8 mouse cellular contexts compared by ENCODE assay signal in the genomic region with DNA sequence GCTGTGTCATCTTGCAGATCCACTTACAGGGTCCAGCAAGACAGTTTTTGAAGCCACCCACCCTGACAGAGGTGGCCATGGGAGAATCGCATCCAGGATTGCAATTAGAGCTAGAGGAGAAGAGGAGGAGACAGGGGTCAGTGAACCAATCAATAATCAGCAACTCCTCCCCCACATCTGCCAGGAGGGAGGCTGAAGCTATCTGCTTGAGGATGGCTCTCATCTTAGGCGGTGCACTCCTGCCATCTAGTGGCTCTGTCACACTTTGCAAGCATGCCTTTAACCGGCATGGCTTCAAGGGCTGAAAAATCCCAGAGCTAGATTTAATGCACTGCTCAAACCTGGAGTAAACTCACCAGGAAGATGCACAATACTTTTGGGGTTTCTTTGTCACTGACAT.
DNase-seq lines count a peak whose midpoint lies in the region; ATAC-seq and TF ChIP-seq lines count a peak whose summit lies in the region.

No protein-coding gene starts in this region.

- H3K27ac ChIP-seq in embryonic facial prominence, embryonic 12.5 days, result no peak overlapping the region
- no peak overlapping the region for H3K27ac ChIP-seq in heart, embryonic 10.5 days
- H3K27ac ChIP-seq in kidney, postnatal 0 days, result no peak overlapping the region
- no peak overlapping the region for H3K27ac ChIP-seq in liver, embryonic 11.5 days (ENCODE audit: low read depth, low read length)
- no peak overlapping the region; the same call in 1 of the 2 replicates for H3K27ac ChIP-seq in neural tube, embryonic 13.5 days (replicated peaks)

- H3K4me2 ChIP-seq in embryonic facial prominence, embryonic 12.5 days (replicated peaks), result no peak overlapping the region
- no peak overlapping the region for H3K4me2 ChIP-seq in kidney, postnatal 0 days (ENCODE audit: low read length)
- no peak overlapping the region for H3K4me2 ChIP-seq in liver, embryonic 11.5 days
- peak overlapping the region; percentile 22; the same call in 1 of the 2 replicates for H3K4me2 ChIP-seq in neural tube, embryonic 13.5 days

- ATAC-seq in embryonic facial prominence, embryonic 12.5 days (ENCODE audit: insufficient number of reproducible peaks, insufficient read depth, low FRiP score, low TSS enrichment), result peak; percentile 87
- ATAC-seq in kidney, postnatal 0 days (replicated peaks; ENCODE audit: low FRiP score, low read depth), result peak; percentile 86
- peak; percentile 76 for ATAC-seq in liver, embryonic 11.5 days (replicated peaks; ENCODE audit: low FRiP score)
- ATAC-seq in neural tube, embryonic 13.5 days (ENCODE audit: low read depth), result peak; percentile 95

- H3K4me3 ChIP-seq in embryonic facial prominence, embryonic 12.5 days, result no peak overlapping the region
- H3K4me3 ChIP-seq in heart, embryonic 10.5 days, result no peak overlapping the region
- H3K4me3 ChIP-seq in kidney, postnatal 0 days (replicated peaks; ENCODE audit: low read depth, low read length), result no peak overlapping the region
- H3K4me3 ChIP-seq in liver, embryonic 11.5 days (ENCODE audit: low read depth, low read length), result no peak overlapping the region
- H3K4me3 ChIP-seq in neural tube, embryonic 13.5 days, result no peak overlapping the region

- 0% methylated on average over 3 of the region's 3 CpGs for WGBS in embryonic facial prominence, embryonic 12.5 days
- 0% methylated on average over 3 of the region's 3 CpGs for WGBS in heart, embryonic 10.5 days
- 0% methylated on average over 3 of the region's 3 CpGs for WGBS in kidney, postnatal 0 days
- WGBS in liver, embryonic 11.5 days, result 0% methylated on average over 3 of the region's 3 CpGs
- WGBS in neural tube, embryonic 13.5 days, result 0% methylated on average over 3 of the region's 3 CpGs

- H3K9ac ChIP-seq in embryonic facial prominence, embryonic 12.5 days, result no peak overlapping the region
- H3K9ac ChIP-seq in kidney, postnatal 0 days (ENCODE audit: low read depth, low read length), result no peak overlapping the region
- no peak overlapping the region for H3K9ac ChIP-seq in liver, embryonic 11.5 days (ENCODE audit: low read depth, low read length)
- no peak overlapping the region for H3K9ac ChIP-seq in neural tube, embryonic 13.5 days

- H3K27me3 ChIP-seq in embryonic facial prominence, embryonic 12.5 days, result no peaks in the 10 kb centered on the region
- no peaks in the 10 kb centered on the region for H3K27me3 ChIP-seq in heart, embryonic 10.5 days (ENCODE audit: insufficient read depth, poor library complexity, severe bottlenecking)
- H3K27me3 ChIP-seq in kidney, postnatal 0 days (ENCODE audit: insufficient read depth, low read length), result no peaks in the 10 kb centered on the region
- H3K27me3 ChIP-seq in liver, embryonic 11.5 days (replicated peaks; ENCODE audit: control insufficient read depth, insufficient read depth, low read length), result no peaks in the 10 kb centered on the region
- no peaks in the 10 kb centered on the region for H3K27me3 ChIP-seq in neural tube, embryonic 13.5 days

- peak; percentile 94 for TF ChIP-seq CTCF in kidney, postnatal 0 days (IDR thresholded peaks at IDR 0.05; ENCODE audit: low read depth)

- no peaks in the 10 kb centered on the region for H3K9me3 ChIP-seq in embryonic facial prominence, embryonic 12.5 days
- no peaks in the 10 kb centered on the region for H3K9me3 ChIP-seq in heart, embryonic 10.5 days
- H3K9me3 ChIP-seq in kidney, postnatal 0 days (replicated peaks; ENCODE audit: low read length), result no peaks in the 10 kb centered on the region
- no peaks in the 10 kb centered on the region for H3K9me3 ChIP-seq in liver, embryonic 11.5 days (ENCODE audit: control insufficient read depth, low read length)
- H3K9me3 ChIP-seq in neural tube, embryonic 13.5 days, result no peaks in the 10 kb centered on the region

- DNase-seq in A20 (ENCODE audit: low read depth, low spot score), result peak; percentile 65
- DNase-seq in adrenal gland, postnatal 25 days, result peak; percentile 71
- DNase-seq in heart, embryonic 10.5 days (ENCODE audit: low spot score), result peak; percentile 82
- DNase-seq in kidney, postnatal 0 days (ENCODE audit: low spot score), result peak; percentile 89
- peak; percentile 67 for DNase-seq in liver, embryonic 11.5 days (ENCODE audit: low spot score)
- peak; percentile 84 for DNase-seq in testis, postnatal 10 days (ENCODE audit: low spot score)

- H3K4me1 ChIP-seq in embryonic facial prominence, embryonic 12.5 days, result peaks cover 10% of the 10 kb centered on the region
- H3K4me1 ChIP-seq in heart, embryonic 10.5 days, result no peaks in the 10 kb centered on the region
- no peaks in the 10 kb centered on the region for H3K4me1 ChIP-seq in kidney, postnatal 0 days (replicated peaks; ENCODE audit: insufficient read depth, low read length)
- H3K4me1 ChIP-seq in liver, embryonic 11.5 days (replicated peaks; ENCODE audit: control insufficient read depth, insufficient read depth, low read length), result no peaks in the 10 kb centered on the region
- peaks cover 9% of the 10 kb centered on the region; the same call in 1 of the 2 replicates for H3K4me1 ChIP-seq in neural tube, embryonic 13.5 days (replicated peaks)

- no peaks in the 10 kb centered on the region for H3K36me3 ChIP-seq in embryonic facial prominence, embryonic 12.5 days
- no peaks in the 10 kb centered on the region for H3K36me3 ChIP-seq in heart, embryonic 10.5 days
- no peaks in the 10 kb centered on the region for H3K36me3 ChIP-seq in kidney, postnatal 0 days (ENCODE audit: insufficient read depth, low read length)
- H3K36me3 ChIP-seq in liver, embryonic 11.5 days (ENCODE audit: control insufficient read depth, insufficient read depth, low read length), result no peaks in the 10 kb centered on the region
- no peaks in the 10 kb centered on the region for H3K36me3 ChIP-seq in neural tube, embryonic 13.5 days
